Mouse (Mus musculus) stomach, postnatal 0 days (tissue): ENCODE data around the gene Dip2b. TPM values are rescaled to one million over a fixed set of nuclear protein-coding genes. Genes with fewer than 3 reads are reported as not detected.

ENCODE experiments used
- ATAC-seq: fragments of 200-750 bp; cut with Nextera tagmentation; 2 replicates; pipeline ENCODE4 v1.8.0; 2017; ENCODE audit not compliant: low FRiP score, low TSS enrichment
- DNase-seq: peaks from one replicate; pipeline ENCODE4 v3.0.0-alpha.2; 2016; ENCODE audit warnings: low spot score
- H3K27ac ChIP-seq: fragments of 300-500 bp; sonication (generic); replicated peaks from 2 replicates; pipeline ENCODE4 v1.5.1; 2014; ENCODE audit warnings: mild to moderate bottlenecking, control low read depth
- H3K27me3 ChIP-seq: fragments of 300-500 bp; sonication (generic); 2 replicates; pipeline ENCODE4 v1.6.1; 2014; ENCODE audit warnings: low read length; ENCODE audit not compliant: control insufficient read depth, insufficient read depth
- H3K36me3 ChIP-seq: fragments of 300-500 bp; sonication (generic); 2 replicates; pipeline ENCODE4 v1.6.1; 2014; ENCODE audit warnings: low read length, mixed read lengths; ENCODE audit not compliant: control insufficient read depth, insufficient read depth
- H3K4me1 ChIP-seq: fragments of 300-500 bp; sonication (generic); replicated peaks from 2 replicates; pipeline ENCODE4 v1.6.1; 2014; ENCODE audit warnings: antibody characterized with exemption; ENCODE audit not compliant: control insufficient read depth, insufficient read depth
- H3K4me2 ChIP-seq: fragments of 300-500 bp; sonication (generic); replicated peaks from 2 replicates; pipeline ENCODE4 v1.6.1; 2014; ENCODE audit warnings: low read depth, mild to moderate bottlenecking, control low read depth, moderate library complexity
- H3K4me3 ChIP-seq: fragments of 300-500 bp; sonication (generic); 2 replicates; pipeline ENCODE4 v1.5.1; 2014; ENCODE audit warnings: low read depth, low read length, control low read depth
- H3K9ac ChIP-seq: fragments of 300-500 bp; sonication (generic); 2 replicates; pipeline ENCODE4 v1.6.1; 2014; ENCODE audit warnings: mild to moderate bottlenecking, low read length, control low read depth, mixed read lengths
- H3K9me3 ChIP-seq: fragments of 300-500 bp; sonication (generic); 2 replicates; pipeline ENCODE4 v1.6.1; 2016; ENCODE audit warnings: low read length; ENCODE audit not compliant: control insufficient read depth
- CTCF ChIP-seq: IDR thresholded peaks from 2 replicates; pipeline ENCODE4 v1.5.1; 2016; ENCODE audit warnings: antibody characterized with exemption, low read depth, mild to moderate bottlenecking, moderate library complexity
- EP300 ChIP-seq: optimal IDR thresholded peaks from 2 replicates; pipeline ENCODE3; 2016; ENCODE audit warnings: antibody characterized with exemption
- WGBS: fragments of 180-500 bp; shearing (Covaris S2); extraction: QIAGEN DNeasy Blood & Tissue Kit; methylation state at CpG from one replicate; pipeline ENCODE4 v1.1.7; 2014; 5-methylcytosine and 5-hydroxymethylcytosine counted together
- polyA plus RNA-seq: library from polyadenylated mRNA; unstranded; fragments of >200 nt; fragmentation: Nextera tagmentation; extraction: Ambion mirVana; gene quantifications from 2 replicates; pipeline ENCODE4 v1.2.1, GENCODE M21; 2015

Dip2b gene
- polyA plus RNA-seq, 1 experiment from 2014 or later: 5.2 TPM

DNA sequence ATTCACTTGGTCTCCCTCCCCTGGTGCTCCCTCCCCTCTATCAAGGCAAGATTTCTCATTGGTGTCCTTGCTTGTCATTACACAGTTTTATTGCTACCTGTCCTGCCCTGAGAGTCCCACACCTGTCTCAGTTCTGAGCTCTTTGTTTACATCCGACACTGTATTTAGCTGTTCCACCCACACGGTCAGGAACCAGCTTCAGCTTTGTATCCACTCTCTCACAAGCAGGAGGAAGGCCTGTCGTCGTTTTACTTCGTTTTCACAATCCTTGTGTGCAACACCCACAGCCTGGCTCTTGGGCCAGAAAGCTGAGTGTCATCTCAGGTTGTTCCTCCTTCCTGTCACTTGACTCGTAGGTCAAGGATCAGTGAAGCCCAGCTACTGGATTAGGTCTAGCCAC lies 45.4 kb downstream of the Dip2b start:
- no peak for DNase-seq
- H3K4me1 ChIP-seq: peaks cover 4% of the 10 kb centered on the region; the same call in 1 of the 2 replicates
- WGBS: 44% methylated on average over 6 of the region's 6 CpGs
- no peaks in the 10 kb centered on the region for H3K9me3 ChIP-seq
- no peaks in the 10 kb centered on the region for H3K27me3 ChIP-seq
- no peak overlapping the region for H3K9ac ChIP-seq
- no peak overlapping the region for H3K4me2 ChIP-seq
- H3K4me3 ChIP-seq: no peak overlapping the region
- no peak for TF ChIP-seq CTCF
- no peak for TF ChIP-seq EP300
- no peak overlapping the region for H3K27ac ChIP-seq
- no peak for ATAC-seq
- H3K36me3 ChIP-seq: no peaks in the 10 kb centered on the region

DNA sequence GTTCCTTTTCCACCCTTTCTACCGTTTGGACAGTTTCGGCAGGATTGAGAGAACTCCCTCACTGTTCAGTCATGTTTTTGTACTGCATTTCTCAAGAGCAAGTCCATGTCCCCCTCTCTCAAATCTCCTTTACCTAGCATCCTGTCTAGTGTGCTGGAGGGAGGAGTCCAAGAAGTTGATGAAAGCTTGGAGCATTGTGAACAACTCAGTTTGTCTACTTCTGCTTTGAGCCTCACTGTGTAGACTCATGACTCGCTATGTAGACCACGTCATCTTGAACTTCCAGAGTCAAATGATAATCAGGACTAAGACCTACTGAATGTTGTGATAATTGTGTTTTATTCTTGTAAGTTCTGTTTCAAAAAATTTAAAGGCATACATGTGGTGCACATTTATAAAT lies 46.4 kb downstream of the Dip2b start:
- Histone ChIP-seq H3K9ac (no peak overlapping the region), H3K27ac (no peak overlapping the region), H3K9me3 (no peaks in the 10 kb centered on the region), H3K36me3 (no peaks in the 10 kb centered on the region), H3K27me3 (no peaks in the 10 kb centered on the region), H3K4me2 (no peak overlapping the region), H3K4me3 (no peak overlapping the region), H3K4me1 (peaks cover 6% of the 10 kb centered on the region)
- TF ChIP-seq CTCF: no peak
- 66% methylated on average over 4 of the region's 4 CpGs for WGBS
- DNase-seq: no peak
- no peak for ATAC-seq

DNA sequence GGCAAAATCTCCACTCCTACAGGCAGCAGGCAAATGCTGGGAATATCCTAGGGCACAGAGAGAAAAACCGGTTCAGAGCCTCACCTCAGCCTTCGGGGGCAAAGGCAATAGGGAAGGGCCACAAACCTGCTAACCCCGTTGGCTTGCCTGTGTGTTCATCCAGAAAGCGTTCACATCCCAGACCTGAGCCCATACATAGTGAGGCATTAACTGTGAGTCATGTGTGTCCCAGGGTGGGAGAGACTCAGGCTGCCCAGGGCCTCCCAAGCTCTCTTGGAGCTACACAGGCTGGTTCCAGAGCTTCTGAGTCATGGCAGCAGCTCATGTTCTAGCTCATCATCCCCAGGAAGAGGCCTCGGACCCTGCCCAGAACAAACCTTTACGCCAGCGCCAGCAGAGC lies 49.6 kb downstream of the Dip2b start:
- Histone ChIP-seq H3K36me3 (no peaks in the 10 kb centered on the region), H3K27ac (peak overlapping the region; percentile 84), H3K27me3 (no peaks in the 10 kb centered on the region), H3K4me2 (no peak overlapping the region; the same call in 1 of the 2 replicates), H3K9me3 (no peaks in the 10 kb centered on the region), H3K4me1 (peaks cover 2% of the 10 kb centered on the region; the same call in 1 of the 2 replicates), H3K9ac (no peak overlapping the region), H3K4me3 (no peak overlapping the region)
- peak; percentile 61 for TF ChIP-seq EP300
- no peak for TF ChIP-seq CTCF
- DNase-seq: peak; percentile 76
- 60% methylated on average over 7 of the region's 7 CpGs for WGBS
- ATAC-seq: peak; percentile 94

DNA sequence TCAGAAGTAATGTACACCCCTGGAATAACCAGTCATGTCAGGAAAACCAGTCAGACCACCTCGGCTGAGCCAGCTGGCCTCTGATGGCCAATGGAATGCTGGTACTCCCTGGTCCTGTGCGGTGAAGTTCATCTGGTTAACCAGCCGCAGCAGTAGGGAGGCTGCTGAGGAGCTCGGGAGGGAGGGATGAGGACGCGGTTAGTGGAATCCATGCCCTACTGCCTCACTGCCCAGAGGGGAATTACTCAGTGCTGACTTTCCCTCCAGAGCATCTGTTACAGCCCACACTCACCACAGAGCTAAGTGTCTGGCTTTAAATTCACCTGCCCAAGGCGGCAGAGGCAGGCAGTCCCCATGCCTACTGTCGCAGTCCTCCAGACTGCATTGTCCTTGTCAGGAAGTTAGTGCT lies 51.2 kb downstream of the Dip2b start:
- no peaks in the 10 kb centered on the region for H3K36me3 ChIP-seq
- H3K9me3 ChIP-seq: no peaks in the 10 kb centered on the region
- H3K4me2 ChIP-seq: no peak overlapping the region
- H3K4me1 ChIP-seq: peaks cover 2% of the 10 kb centered on the region; the same call in 1 of the 2 replicates
- no peak overlapping the region for H3K4me3 ChIP-seq
- H3K27me3 ChIP-seq: no peaks in the 10 kb centered on the region
- DNase-seq: peak; percentile 86
- H3K9ac ChIP-seq: no peak overlapping the region
- 31% methylated on average over 8 of the region's 8 CpGs for WGBS
- peak overlapping the region; percentile 49; the same call in 1 of the 2 replicates for H3K27ac ChIP-seq
- ATAC-seq: peak; percentile 91
- peak; percentile 91 for TF ChIP-seq EP300
- TF ChIP-seq CTCF: peak; percentile 60

DNA sequence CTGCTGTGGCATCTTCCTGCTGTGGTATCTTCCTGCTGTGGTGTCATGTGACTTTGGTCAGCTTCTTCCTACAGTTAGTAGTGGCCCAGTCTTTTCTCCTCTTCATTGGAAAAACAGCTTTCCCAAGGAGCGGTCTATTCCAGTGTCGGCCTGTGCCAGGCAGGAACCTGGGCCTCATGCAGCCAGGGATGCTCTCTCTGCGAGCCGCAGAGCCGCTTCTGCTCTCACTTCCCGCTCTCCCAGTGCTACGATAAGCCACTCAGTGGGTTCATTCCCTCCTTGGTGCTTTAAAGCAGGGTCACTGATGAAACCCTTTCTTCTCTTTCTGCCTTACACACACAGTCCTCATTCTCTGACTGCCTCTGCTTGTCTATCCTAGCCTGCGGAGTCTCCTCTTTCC lies 53.4 kb downstream of the Dip2b start:
- H3K4me3 ChIP-seq: no peak overlapping the region
- H3K27me3 ChIP-seq: no peaks in the 10 kb centered on the region
- H3K36me3 ChIP-seq: no peaks in the 10 kb centered on the region
- H3K9me3 ChIP-seq: no peaks in the 10 kb centered on the region
- WGBS: 71% methylated on average over 8 of the region's 8 CpGs
- H3K4me2 ChIP-seq: no peak overlapping the region
- peaks cover 2% of the 10 kb centered on the region; the same call in 1 of the 2 replicates for H3K4me1 ChIP-seq
- ATAC-seq (no peak), DNase-seq (no peak)
- H3K9ac ChIP-seq: no peak overlapping the region
- TF ChIP-seq EP300 (no peak), CTCF (no peak)
- peak overlapping the region; percentile 24 for H3K27ac ChIP-seq

DNA sequence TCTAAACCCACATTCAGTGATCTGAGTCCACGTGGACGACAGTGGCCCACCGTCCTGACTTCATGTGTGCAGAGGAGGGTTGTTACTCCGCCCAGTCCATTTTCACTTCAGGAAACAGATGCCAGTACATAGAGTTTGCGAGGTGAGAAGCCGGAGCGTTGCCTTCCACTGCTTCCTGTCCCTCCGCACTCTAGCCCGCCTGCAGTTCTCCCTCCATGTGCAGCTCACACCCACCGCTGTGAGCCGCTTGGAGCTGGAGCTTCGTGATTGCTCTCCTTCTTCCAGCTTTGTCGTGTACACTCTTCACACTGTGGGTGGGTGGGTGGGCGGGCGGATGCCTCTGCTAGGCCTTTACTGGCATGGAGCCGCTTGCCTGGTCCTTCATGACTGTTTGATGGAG lies 53.8 kb downstream of the Dip2b start:
- Histone ChIP-seq H3K4me2 (no peak overlapping the region), H3K4me1 (peaks cover 2% of the 10 kb centered on the region; the same call in 1 of the 2 replicates), H3K9ac (no peak overlapping the region), H3K27me3 (no peaks in the 10 kb centered on the region), H3K4me3 (no peak overlapping the region), H3K9me3 (no peaks in the 10 kb centered on the region), H3K36me3 (no peaks in the 10 kb centered on the region), H3K27ac (peak overlapping the region; percentile 24)
- ATAC-seq (no peak), DNase-seq (no peak)
- WGBS: 36% methylated on average over 16 of the region's 16 CpGs
- TF ChIP-seq CTCF (no peak), EP300 (no peak)
